Mouse (Mus musculus): ENCODE results near the gene Usp18.

The Usp18 gene

DNA sequence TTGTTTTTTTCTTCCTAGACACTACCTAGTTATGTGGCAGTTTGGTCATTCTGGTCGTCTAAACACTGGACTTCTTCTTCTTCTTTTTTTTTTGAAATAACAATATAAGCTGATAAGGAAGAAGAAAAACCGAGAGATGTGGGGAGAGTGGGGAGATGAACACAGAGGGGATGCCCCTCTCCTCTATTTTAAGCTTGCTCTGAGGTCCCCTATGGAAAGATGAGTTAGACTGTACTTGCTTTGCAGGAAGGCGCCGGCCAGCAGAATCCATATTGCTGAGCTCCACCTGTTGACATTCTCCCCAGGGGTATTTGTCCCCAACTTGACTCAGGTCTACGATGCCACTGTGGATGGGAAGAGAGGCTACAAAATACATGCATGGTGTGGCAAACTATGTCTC is 21.6 kb upstream of the Usp18 start:
- in situ Hi-C loops (cut with MseI, MboI) = no loop called here

DNA sequence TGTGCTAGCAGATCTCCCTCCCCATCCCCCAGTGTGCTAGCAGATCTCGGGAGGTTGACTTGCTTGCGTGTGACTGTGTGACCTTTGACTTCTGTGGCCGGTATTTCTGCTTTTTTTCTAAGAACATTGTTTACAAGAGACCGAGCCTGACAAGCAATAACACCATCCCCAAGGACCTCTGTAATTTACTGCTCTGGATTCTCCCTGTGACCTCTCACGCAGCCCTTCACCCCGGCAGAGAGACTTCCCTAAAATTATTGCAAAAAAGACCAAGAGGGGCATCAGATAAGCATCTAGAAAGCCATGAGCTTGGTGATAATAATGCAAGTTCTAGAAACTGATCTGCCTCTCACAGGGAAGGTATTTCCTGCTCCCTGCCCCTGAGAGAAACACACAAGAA is 20.7 kb upstream of the Usp18 start:
- in situ Hi-C loops (cut with MseI, MboI) = no loop called here

- in situ Hi-C loops (cut with MseI, MboI) = no loop called here
Measured at GRCm38 (mm10) chr6:121226043-121226442, 19.7 kb upstream of the Usp18 start.

DNA sequence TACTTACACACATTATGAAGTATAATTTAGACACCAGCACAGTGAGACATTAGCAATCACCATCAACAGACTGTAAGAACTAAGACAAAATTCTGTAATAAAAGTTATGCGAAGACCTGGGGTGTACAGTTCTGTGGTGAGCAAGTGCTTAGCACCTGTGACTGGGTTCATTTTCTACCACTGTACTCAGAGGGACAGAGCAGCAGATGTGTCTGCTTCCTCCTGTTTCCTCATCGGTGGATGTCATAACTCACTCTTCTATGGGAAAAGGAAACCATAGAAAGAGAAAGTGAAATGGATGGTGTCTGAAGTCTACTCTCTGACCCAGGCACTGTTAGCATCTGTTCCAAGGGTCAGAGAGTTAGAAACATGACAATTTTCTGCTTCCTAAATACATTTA is 19.0 kb upstream of the Usp18 start:
- in situ Hi-C loops (cut with MseI, MboI) = no loop called here

GRCm38 (mm10) chr6:121228421-121228820 is 17.3 kb upstream of the Usp18 start:
- in situ Hi-C loops (cut with MseI, MboI) = no loop called here

- in situ Hi-C loops (cut with MseI, MboI) = no loop called here
Measured at GRCm38 (mm10) chr6:121232652-121233051, 13.1 kb upstream of the Usp18 start.

DNA sequence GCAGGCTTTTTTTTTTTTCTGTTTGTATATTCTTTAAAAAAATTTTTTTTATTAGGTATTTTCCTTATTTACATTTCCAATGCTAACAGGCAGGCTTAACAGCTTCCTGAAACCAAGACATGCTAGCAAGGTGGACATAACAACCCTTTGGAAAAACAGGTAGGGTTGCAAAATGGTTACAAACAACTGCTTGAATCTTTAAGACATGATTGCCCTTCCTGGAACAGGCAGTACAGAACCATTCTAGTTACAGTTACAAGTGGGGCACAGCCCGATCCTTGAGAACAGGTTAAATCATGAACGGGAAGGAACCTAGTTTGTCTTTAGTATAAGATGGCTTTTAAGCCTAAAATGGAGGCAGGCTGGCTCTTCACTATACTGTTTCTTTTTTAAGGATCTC is 9.3 kb upstream of the Usp18 start:
- in situ Hi-C loops (cut with MseI, MboI) = no loop called here

- in situ Hi-C loops (cut with MseI, MboI) = no loop called here
Measured at GRCm38 (mm10) chr6:121238209-121238608, 7.5 kb upstream of the Usp18 start.

DNA sequence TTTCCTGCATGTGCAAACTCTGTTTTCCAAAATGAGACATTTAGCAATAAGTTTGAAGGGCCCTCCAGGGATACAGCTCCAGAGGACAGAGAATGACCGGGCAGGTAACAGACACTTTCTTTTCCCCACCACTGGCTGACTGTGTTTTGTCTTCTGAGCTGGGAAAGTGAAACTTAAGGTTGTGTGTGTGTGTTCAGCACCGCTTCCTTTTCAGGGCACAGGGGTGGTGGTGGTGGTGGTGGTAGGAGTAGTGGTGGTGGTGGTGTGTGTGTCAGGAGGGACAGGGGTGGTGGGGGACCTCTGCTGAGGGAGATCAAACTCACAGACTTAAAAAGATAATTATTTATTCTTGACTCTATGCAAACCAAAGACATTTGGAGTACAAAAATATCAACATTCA is 3.9 kb upstream of the Usp18 start:
- in situ Hi-C loops (cut with MseI, MboI) = no loop called here

GRCm38 (mm10) chr6:121243161-121243560 is 2.5 kb upstream of the Usp18 start:
- in situ Hi-C loops (cut with MseI, MboI) = no loop called here

- in situ Hi-C loops (cut with MseI, MboI) = no loop called here
Measured at GRCm38 (mm10) chr6:121246037-121246361, 293 bp downstream of the Usp18 start.

GRCm38 (mm10) chr6:121250406-121250805 is 4.7 kb downstream of the Usp18 start:
- in situ Hi-C loops (cut with MseI, MboI) = no loop called here

- in situ Hi-C loops (cut with MseI, MboI) = no loop called here
Measured at GRCm38 (mm10) chr6:121251256-121251655, 5.5 kb downstream of the Usp18 start.

- in situ Hi-C loops (cut with MseI, MboI) = no loop called here
Measured at GRCm38 (mm10) chr6:121260548-121260947, 14.8 kb downstream of the Usp18 start.

DNA sequence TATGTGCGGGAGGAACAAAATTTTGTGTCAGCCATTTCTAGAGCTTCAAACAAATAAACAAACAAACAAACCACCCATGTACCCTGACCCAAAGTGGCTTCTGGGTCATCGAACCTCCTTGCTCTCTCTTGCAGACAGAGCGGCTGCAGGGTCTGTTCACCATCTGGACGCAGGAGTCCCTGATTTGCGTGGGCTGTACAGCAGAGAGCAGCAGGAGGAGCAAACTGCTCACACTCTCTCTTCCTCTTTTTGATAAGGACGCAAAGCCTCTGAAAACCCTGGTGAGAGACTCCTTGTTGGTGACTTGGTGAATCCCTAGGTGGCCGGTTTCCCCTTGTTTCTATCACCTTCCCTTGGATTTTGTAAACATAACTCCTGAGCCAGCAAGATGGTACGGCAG is 15.5 kb downstream of the Usp18 start:
- in situ Hi-C loops (cut with MseI, MboI) = no loop called here

DNA sequence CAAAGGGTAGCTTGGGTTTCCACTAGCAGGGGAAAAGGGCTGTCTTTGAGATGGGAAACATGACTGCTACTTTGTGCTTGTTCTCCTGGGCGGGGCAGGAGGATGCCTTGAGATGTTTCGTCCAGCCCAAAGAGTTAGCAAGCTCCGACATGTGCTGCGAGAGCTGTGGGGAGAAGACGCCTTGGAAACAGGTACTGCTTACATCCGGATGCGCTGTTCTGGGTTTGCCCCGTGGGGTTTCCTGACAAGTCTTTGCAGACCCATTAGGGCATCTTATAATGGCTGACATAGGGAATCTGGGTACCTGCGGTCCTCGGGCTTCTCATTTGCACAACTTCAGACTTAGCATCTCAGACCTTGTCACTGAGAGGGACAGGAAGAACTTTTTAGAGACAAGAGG is 16.3 kb downstream of the Usp18 start:
- in situ Hi-C loops (cut with MseI, MboI) = no loop called here

DNA sequence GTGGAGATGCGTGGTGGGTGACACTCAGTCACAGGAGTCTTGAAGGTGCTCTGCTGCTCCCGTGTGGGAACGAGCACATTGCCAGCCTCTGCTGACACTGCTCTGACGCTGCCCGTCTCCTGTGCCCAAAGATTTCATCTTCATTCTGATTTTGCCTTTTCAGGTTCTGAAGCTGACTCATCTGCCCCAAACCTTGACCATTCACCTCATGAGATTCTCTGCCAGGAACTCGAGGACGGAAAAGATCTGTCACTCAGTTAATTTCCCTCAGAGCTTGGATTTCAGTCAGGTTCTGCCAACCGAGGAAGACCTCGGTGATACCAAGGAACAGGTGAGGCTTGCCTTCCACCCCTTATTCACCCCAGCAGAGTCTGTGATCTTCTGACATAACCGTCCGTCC is 16.8 kb downstream of the Usp18 start:
- in situ Hi-C loops (cut with MseI, MboI) = no loop called here

GRCm38 (mm10) chr6:121270156-121270555 is 24.4 kb downstream of the Usp18 start:
- in situ Hi-C loops (cut with MseI, MboI) = loop anchor here in 1 of 2 experiments (10.0 kb wide), 1 partner anchor 265 kb away; no protein-coding TSS in a partner anchor

DNA sequence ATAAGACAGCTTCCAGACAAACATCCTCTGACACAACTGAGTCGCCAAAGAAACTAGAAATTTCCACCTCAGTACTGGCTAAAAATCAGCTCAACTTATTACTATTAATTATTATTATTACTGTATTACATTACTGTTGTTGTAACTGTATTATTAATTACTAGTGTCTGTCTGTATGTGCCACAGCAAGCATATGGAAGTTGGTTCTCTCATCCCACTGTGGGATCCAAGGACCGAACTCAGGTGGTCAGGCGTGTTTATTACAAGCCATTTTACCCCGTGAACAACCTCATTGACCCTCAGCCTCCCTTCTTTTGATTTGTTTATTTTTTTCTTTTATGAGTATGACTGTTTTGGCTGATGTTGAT is 26.0 kb downstream of the Usp18 start:
- in situ Hi-C loops (cut with MseI, MboI) = loop anchor here in 1 of 2 experiments (10.0 kb wide), 1 partner anchor 263 kb away; no protein-coding TSS in a partner anchor

GRCm38 (mm10) chr6:121272075-121272800 is 26.5 kb downstream of the Usp18 start:
- in situ Hi-C loops (cut with MseI, MboI) = loop anchor here in 1 of 2 experiments (10.0 kb wide), 1 partner anchor 263 kb away; no protein-coding TSS in a partner anchor

DNA sequence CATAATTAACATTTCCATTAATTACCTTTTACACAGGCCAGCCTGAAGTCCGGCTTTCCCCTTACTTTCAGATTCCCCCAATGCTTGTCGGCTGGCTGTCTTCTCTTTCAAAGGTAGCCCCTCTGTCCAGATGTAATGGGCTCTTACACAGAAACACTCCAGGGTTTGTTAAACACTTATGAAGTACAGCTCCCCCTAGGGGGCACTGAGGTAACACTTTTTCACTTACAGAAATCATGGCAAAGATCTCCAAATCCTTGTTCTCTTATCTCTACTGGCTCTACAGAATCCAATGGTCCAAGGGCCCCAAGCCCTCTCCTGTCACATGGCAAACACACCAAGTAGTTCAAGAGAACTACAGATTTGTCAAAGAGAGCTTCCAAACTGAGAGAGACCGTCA is 28.6 kb downstream of the Usp18 start:
- in situ Hi-C loops (cut with MseI, MboI) = loop anchor here in 1 of 2 experiments (10.0 kb wide), 1 partner anchor 260 kb away; no protein-coding TSS in a partner anchor

GRCm38 (mm10) chr6:121284132-121284531 is 38.4 kb downstream of the Usp18 start:
- in situ Hi-C loops (cut with MseI, MboI) = no loop called here

DNA sequence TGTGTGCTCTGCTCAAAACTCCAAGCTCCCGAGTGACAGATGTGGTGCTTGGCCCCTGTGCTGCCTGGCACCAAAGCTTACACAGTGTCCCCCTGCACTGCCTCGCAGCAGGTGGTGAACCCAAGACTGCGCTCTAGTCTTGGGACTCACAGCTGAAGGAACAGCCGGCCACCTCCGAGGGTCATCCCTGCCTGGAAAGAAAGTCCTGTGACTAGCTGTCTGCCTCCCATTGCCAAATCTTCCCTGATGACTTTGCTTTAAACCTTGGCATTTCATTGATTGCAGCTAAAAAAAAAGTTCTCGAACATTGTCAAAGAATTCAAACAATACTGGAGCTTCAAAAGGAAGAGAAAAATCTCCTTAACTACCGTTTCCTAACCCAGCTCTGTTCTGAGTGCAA is 53.6 kb downstream of the Usp18 start:
- in situ Hi-C loops (cut with MseI, MboI) = no loop called here

DNA sequence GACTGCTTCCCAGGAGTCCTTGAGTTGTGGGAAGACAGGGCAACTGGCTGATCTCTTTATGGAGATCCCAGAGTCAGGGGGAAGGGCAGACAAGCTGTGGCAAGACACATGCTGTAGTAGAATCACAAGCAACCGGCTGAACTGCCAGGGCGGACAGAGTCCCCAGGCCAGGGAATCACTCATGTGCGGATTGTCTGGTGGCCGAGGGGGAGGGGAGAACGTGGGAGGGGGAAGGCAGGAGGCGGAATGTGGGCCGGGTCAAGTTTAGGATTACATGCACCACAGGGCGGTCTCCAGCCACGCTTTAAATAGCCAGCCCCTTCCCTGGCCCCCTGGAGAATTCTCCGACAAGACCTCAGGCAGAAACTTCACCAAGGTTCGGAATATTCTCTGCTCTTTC is 54.2 kb downstream of the Usp18 start, which contains the start of gene Slc6a13:
Gene Slc6a13 (plus strand): TSS at position 274 of the 400 bp plus-strand sequence.
- in situ Hi-C loops (cut with MseI, MboI) = no loop called here
